Mouse (Mus musculus) Patski (cell line): ENCODE results near the gene Fgfr2. TPM values are rescaled to one million over a fixed set of nuclear protein-coding genes. Genes with fewer than 3 reads are reported as not detected.

Experiments used
- ATAC-seq: fragments of 100-300 bp; one replicate; pipeline ENCODE4 v1.8.0; 2021
- CTCF ChIA-PET: fragments of 350-600 bp; sonication (Branson Sonifier 250); formaldehyde crosslinking; loops from one replicate; lab custom pipeline; 2022; ENCODE audit warnings: inconsistent platforms; lab: Charles Lee
- POLR2A ChIA-PET: fragments of 350-600 bp; sonication (Branson Sonifier 250); formaldehyde crosslinking; loops from one replicate; lab custom pipeline; 2022; ENCODE audit warnings: antibody characterized with exemption, inconsistent platforms; lab: Charles Lee
- DNase-seq: peaks from one replicate; pipeline ENCODE4 v3.0.0-alpha.2; 2011; ENCODE audit warnings: low read depth, low spot score
- H3K27me3 ChIP-seq: fragments of 371-371 bp; one replicate; pipeline ENCODE4 v1.5.1; 2021
- CTCF ChIP-seq: fragments of 100-300 bp; IDR thresholded peaks from one replicate; pipeline ENCODE4 v1.5.1; 2021
- in situ Hi-C: fragments of 300-500 bp; cut with MboI; formaldehyde crosslinking; loops from 3 replicates; pipeline ENCODE4 v1.11.1; 2018; ENCODE audit warnings: low pct_unique_long_range_greater_than_20kb, mixed read lengths
- polyA plus RNA-seq: library from polyadenylated mRNA; unstranded; gene quantifications from one replicate; pipeline ENCODE4 v1.2.3, GENCODE M21; 2021

Gene Fgfr2
- polyA plus RNA-seq, 1 experiment from 2014 or later: 48.8 TPM

DNA sequence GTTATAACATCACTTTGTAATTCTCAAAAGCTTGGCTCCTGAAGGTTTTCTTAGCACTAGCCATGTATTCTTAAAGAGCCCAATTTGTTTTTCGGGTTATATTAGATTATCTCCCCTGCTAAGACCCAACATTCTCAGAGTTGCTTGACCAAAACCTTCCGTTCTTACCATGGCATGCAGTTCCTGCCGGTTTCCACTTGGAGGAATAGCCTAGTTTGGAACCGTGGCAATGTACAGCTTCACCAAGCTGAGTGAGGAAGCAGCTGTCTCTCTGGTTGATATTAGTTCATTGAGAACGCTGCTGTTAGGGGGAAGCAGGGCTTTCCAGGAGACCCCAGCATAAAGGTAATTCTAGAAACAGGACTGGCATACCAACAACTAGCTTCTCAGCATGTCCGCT is 1547.9 kb downstream of the Fgfr2 start:
- POLR2A ChIA-PET: interaction anchor here (0.5 kb wide), 1 partner anchor 11 kb away, joined by 3 read pairs; no protein-coding TSS in a partner anchor
- CTCF ChIA-PET: no interaction called here
- in situ Hi-C loops: no loop called here
- no peak for DNase-seq
- H3K27me3 ChIP-seq: no peaks in the 10 kb centered on the region
- no peak for ATAC-seq
- TF ChIP-seq CTCF: no peak

DNA sequence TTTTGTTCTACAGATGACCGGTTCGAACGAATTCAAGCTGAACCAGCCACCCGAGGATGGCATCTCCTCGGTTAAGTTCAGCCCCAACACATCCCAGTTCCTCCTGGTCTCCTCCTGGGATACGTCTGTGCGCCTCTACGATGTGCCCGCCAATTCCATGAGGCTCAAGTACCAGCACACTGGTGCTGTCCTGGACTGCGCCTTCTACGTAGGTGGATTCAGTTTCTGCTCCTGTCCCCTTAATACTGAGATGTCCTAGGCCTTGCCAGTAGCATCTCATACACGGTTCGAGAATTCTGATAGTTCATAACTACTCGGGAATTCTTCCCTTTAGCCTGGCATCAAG is 1562.5 kb downstream of the Fgfr2 start:
- ATAC-seq (peak; percentile 9), DNase-seq (no peak)
- in situ Hi-C loops: loop anchor here (25.0 kb wide), 1 partner anchor 1002 kb away; no protein-coding TSS in a partner anchor
- TF ChIP-seq CTCF: no peak
- no peaks in the 10 kb centered on the region for H3K27me3 ChIP-seq
- POLR2A ChIA-PET: interaction anchor here (0.7 kb wide), 1 partner anchor 107 kb away, joined by 3 read pairs; no protein-coding TSS in a partner anchor
- CTCF ChIA-PET: interaction anchor here (1.9 to 2.2 kb wide), 2 partner anchors 17 to 20 kb away, joined by 6 to 7 read pairs; no protein-coding TSS in a partner anchor

DNA sequence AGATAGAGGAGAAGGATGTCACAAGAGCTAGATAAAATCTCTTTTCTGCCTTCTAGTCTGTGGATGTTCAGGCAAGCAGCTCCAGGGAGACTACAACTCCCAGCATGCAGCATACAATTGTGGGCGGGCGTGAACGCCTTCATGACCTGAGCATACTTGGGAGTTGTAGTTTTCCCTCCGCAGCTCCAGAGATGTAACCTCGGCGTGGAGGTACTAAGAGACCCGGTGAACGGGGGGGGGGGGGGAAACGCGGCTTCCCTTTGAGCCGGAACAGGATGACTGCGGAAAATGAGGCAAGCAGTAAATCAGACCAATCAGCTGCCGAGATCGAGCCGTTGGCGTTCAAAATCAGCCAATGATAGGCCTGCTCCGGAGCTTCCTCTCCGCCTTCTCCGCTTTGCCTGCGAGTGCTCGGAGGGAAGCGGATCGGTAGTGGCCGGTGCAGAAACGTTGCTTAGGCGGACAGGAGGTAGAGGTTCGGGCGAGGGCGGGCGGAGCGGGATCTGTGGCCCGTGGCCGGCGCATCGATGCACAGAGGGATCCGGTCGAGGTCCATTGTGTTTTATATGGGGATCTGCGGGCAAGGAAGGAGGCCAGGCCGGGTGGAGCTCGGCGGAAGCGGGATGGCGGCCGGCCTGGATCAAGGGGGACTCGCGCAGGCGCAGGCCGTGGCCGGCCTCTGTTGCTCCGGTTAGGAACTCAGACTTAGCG is 1563.0 kb downstream of the Fgfr2 start, which contains the start of gene Bub3:
Gene Bub3, plus strand, starts transcription at position 237 of the 711 bp plus-strand sequence.
- ATAC-seq (peak; percentile 95), DNase-seq (peak; percentile 85)
- ChIA-PET CTCF (interaction anchor here (1.9 kb wide), 1 partner anchor 20 kb away, joined by 6 read pairs; no protein-coding TSS in a partner anchor), POLR2A (interaction anchor here (0.8 kb wide), 1 partner anchor 615 kb away, joined by 3 read pairs; no protein-coding TSS in a partner anchor)
- in situ Hi-C loops: loop anchor here (25.0 kb wide), 1 partner anchor 1002 kb away; no protein-coding TSS in a partner anchor
- no peak for TF ChIP-seq CTCF
- H3K27me3 ChIP-seq: no peaks in the 10 kb centered on the region

DNA sequence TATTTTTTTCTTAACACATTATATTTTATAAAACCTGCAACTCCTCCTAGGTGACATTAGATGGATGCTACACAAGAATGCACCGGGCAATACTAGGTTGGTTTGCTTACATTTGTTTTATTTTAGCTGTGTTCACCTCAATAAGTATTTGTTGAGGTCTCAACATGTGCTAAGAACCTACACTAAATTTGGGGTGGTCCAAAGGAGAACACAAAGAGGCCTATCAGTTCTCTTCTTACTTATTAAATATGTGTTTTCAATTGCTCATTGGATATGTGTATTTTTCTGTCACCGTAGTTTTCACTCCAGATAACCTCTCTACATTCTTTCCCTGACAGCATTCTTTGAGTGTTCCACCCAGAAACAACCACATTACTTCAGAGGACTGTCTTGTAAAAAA is 1565.4 kb downstream of the Fgfr2 start:
- TF ChIP-seq CTCF: no peak
- H3K27me3 ChIP-seq: peaks cover 9% of the 10 kb centered on the region
- ATAC-seq (no peak), DNase-seq (no peak)
- ChIA-PET POLR2A (no interaction called here), CTCF (no interaction called here)
- in situ Hi-C loops: loop anchor here (25.0 kb wide), 1 partner anchor 1005 kb away; no protein-coding TSS in a partner anchor

DNA sequence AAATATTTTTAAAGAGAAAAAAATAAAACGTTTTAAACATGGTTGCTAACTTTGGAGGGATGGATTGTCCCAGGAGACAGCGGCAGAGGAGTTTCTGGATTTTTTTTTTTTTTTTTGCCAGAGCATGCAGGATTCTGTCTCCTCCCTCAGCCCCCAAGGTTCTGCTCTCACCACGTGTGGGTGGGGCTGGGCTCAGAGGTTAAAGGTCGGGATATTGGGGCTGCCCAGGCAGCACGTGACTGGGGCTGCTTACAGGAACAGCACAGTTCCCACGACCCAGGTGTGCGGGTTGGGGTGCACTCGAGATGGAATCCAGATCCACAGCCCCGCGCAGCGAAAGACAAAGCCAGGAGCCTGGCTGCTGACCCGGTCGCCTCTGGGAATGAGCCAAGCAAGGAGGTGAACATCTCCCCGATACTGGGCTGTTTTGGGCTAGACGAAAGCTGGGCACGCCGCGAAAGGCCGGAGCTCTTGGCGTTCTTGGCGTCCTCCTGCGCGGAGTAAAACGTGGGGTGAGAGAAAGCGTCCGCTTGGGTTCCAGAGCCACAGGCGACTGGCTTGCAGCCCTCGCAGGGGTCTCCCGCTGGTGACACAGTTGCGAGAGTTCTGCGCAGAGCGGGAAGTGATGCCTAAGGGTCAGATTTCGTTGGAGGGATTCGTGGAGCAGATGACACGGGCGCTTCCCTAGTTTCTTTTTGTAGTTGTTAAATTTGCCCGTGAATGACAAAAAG is 1566.4 kb downstream of the Fgfr2 start:
- in situ Hi-C loops: loop anchor here (25.0 kb wide), 1 partner anchor 1006 kb away; no protein-coding TSS in a partner anchor
- no peak for DNase-seq
- H3K27me3 ChIP-seq: peaks cover 13% of the 10 kb centered on the region
- ChIA-PET CTCF (no interaction called here), POLR2A (no interaction called here)
- TF ChIP-seq CTCF: no peak
- no peak for ATAC-seq

DNA sequence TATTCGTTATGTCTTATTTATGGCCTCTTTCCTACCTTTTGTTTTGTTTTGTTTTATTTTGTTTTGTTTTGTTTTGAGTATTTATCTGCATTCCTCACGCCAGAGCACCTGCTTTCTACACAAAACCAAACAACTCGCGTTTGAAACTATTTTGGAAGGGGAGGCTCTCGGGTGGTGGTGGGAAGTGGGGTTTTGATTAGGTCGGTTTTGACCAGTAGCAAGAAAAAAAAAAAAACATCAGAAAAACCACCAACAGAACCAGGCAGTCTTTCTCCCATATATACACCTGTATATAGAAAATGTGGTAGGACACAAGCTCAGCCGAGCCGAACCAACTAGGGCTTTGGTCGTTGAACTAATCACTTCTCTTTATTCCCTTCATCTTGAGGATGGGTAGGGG is 1567.0 kb downstream of the Fgfr2 start:
- CTCF ChIA-PET: no interaction called here
- in situ Hi-C loops: loop anchor here (25.0 kb wide), 1 partner anchor 1006 kb away; no protein-coding TSS in a partner anchor
- peaks cover 17% of the 10 kb centered on the region for H3K27me3 ChIP-seq
- POLR2A ChIA-PET: no interaction called here
- DNase-seq (no peak), ATAC-seq (no peak)
- no peak for TF ChIP-seq CTCF

DNA sequence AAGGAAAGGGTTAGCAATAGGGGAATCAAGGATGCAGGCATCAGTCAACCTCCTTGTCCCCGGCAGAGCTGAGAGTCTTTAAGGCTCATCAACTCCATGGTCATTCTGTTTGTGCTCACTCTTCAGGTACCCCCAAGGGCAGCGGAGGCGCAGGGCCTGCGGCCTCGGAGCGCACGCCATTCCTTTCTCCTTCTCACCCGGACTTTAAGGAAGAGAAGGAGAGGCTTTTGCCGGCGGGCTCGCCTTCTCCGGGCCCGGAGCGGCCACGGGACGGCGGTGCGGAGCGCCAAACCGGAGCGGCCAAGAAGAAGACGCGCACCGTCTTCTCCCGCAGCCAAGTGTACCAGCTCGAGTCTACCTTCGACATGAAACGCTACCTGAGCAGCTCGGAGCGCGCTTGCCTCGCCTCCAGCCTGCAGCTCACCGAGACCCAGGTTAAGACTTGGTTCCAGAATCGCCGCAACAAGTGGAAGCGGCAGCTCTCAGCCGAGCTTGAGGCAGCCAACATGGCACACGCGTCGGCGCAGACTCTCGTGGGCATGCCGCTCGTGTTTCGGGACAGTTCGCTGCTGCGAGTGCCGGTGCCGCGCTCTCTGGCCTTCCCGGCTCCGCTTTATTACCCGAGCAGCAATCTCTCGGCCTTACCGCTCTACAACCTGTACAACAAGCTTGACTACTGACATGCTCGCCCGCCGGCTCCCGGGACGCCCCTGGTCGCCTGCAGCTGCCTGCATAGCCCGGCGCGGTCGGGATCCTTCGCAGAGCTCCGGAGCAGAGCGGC is 1567.7 kb downstream of the Fgfr2 start:
- H3K27me3 ChIP-seq: peaks cover 23% of the 10 kb centered on the region
- CTCF ChIA-PET: no interaction called here
- in situ Hi-C loops: loop anchor here (25.0 kb wide), 1 partner anchor 1007 kb away; no protein-coding TSS in a partner anchor
- ATAC-seq: no peak
- no peak for TF ChIP-seq CTCF
- POLR2A ChIA-PET: no interaction called here
- DNase-seq: no peak

DNA sequence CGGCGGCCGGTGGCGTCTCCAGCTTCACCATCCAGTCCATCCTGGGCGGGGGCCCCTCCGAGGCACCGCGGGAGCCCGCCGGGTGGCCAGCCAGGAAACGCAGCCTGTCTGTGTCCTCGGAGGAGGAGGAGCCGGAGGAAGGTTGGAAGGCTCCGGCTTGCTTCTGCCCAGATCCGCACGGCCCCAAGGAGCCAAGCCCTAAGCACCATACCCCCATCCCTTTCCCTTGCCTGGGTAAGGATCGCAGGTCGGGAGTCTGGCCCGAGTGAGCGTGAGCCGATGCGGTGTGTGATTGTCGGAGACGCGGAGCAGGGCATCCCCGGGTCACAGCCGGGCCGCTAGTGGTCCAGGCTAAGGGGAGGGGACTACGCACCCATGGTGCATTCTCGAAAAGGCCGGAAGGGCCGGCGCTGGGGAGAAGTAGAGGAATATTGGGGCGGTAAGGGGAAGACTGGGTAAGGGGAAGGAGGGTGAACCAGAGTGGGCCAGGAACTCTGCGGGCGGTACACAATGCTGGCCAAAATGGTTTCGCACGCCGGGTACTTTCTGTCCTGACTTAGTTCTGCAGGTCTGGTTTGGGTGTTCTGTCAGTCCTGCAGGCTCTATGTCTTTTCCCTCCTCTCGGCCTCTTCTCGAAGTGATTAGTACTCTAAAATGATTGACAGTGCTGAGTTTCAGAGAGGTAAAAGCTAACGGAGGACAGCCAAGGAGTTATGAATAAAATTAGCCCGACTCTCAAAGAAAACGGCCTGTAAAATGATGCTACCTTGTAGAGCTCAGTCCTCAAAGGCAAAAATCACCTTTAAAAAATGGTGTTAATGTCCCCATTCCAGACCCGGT is 1568.6 kb downstream of the Fgfr2 start:
- H3K27me3 ChIP-seq: peaks cover 32% of the 10 kb centered on the region
- POLR2A ChIA-PET: no interaction called here
- DNase-seq (no peak), ATAC-seq (peak; percentile 19)
- no peak for TF ChIP-seq CTCF
- CTCF ChIA-PET: no interaction called here
- in situ Hi-C loops: loop anchor here (25.0 kb wide), 1 partner anchor 1008 kb away; no protein-coding TSS in a partner anchor

DNA sequence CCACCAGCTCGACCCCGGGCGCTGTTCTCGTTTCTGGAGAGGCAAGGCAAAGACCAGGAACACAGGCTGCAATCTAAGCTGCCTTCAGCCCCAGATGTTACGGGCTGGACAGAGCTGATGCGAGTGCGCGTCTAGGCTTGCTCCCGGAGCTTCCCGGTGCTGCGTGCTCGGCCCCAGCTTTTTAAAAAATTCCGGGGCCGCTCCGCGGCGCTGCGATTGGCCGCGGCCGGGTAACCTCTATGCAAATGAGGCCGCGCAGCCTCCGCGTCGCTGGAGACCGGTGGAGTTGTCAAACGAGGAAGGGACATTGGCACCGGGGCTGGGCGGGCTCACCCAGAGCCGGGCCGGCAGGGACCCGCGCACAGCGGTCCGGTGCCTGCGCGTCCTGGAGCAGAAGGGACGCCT is 1569.4 kb downstream of the Fgfr2 start:
- H3K27me3 ChIP-seq: peaks cover 36% of the 10 kb centered on the region
- ChIA-PET POLR2A (no interaction called here), CTCF (no interaction called here)
- DNase-seq (no peak), ATAC-seq (peak; percentile 77)
- TF ChIP-seq CTCF: no peak
- in situ Hi-C loops: loop anchor here (25.0 kb wide), 1 partner anchor 1009 kb away; no protein-coding TSS in a partner anchor
